Mouse (Mus musculus) testis, adult 2 months (tissue): ENCODE measurements around the gene Smco2.

ENCODE experiments used
- CTCF ChIP-seq: fragments of 200-500 bp; IDR thresholded peaks from 2 replicates; pipeline ENCODE4 v1.5.1; 2012; ENCODE audit warnings: low read depth, mild to moderate bottlenecking, inconsistent platforms, low read length, moderate library complexity; ENCODE audit not compliant: control insufficient read depth, insufficient read depth, insufficient replicate concordance
- POLR2A ChIP-seq: fragments of 200-500 bp; IDR thresholded peaks from 2 replicates; pipeline ENCODE4 v1.6.1; 2012; ENCODE audit warnings: low read depth, mild to moderate bottlenecking, inconsistent platforms, low read length, moderate library complexity; ENCODE audit not compliant: control insufficient read depth

- TF ChIP-seq CTCF: no peak
- TF ChIP-seq POLR2A: no peak
These were observed 2.0 kb downstream of the Smco2 start for GRCm38 (mm10) chr6:146851916-146852315.
